Mouse (Mus musculus) lung, adult 2 months (tissue): ENCODE results near the gene Msl2.

Experiments
- CTCF ChIP-seq: fragments of 200-500 bp; IDR thresholded peaks from 2 replicates; pipeline ENCODE4 v1.5.1; 2011; ENCODE audit warnings: mild to moderate bottlenecking, low read length, control low read depth; ENCODE audit not compliant: insufficient read depth
- POLR2A ChIP-seq: fragments of 200-500 bp; IDR thresholded peaks from 2 replicates; pipeline ENCODE4 v1.6.1; 2011; ENCODE audit warnings: low read depth, mild to moderate bottlenecking, control low read depth, low read length, borderline replicate concordance; ENCODE audit errors: extremely low read depth

DNA sequence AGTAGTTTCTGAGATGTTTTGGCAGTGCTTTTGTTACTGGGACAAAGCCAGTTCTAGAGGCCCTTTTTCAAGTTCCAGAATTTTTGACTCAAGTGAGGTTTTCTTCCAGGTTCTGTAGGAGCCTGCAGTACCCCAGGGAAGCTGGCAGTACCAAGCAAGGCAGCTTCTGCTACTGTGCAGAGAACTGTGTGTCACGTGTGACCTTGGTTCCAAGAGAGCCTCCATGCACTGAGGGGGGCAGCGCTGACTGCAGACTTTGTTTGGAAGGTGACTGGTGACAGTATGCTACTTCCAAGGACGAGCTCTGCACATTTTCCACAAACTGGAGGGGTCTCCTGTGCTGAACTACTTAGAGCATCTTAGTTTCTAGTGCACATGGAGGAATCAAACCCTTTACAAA, 33.5 kb downstream of the Msl2 start:
- TF ChIP-seq CTCF (no peak), POLR2A (no peak)
